Mouse (Mus musculus): ENCODE measurements around the gene Rab11fip3.
A peak's percentile ranks its signal among the peaks of the same experiment; 100 is the strongest.

Gene Rab11fip3

DNA sequence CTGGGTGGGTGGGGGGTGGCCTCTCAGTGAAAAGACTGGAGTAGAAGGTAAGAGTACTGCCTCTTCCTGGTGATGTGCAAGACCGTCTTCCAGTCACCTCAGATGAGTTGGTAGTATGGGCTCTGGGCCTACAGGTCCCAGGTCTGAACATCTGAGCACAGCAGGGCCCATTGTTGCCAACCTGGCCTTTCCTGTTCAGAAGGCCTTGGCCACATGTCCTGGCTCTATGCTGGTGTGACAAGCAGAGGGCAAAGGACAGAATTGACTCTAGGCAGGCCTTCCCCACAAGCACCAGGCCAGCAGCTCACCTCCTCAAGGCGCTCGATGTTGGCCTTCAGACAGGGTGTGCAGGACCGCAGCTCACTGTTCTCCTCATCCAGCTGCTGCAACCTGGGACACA lies 77.1 kb downstream of the Rab11fip3 start:
- DNase-seq (ENCODE audit: low read depth, low spot score), result no peak

- DNase-seq (ENCODE audit: low read depth, low spot score), result no peak
Observed at GRCm38 (mm10) chr17:25990331-25990730, 79.0 kb downstream of the Rab11fip3 start.

GRCm38 (mm10) chr17:25985306-25986294 lies 83.8 kb downstream of the Rab11fip3 start, which contains the start of gene Capn15:
Gene Capn15, minus strand, starts transcription at chr17:25985796.
- peak; percentile 99 for DNase-seq (ENCODE audit: low read depth, low spot score)

DNA sequence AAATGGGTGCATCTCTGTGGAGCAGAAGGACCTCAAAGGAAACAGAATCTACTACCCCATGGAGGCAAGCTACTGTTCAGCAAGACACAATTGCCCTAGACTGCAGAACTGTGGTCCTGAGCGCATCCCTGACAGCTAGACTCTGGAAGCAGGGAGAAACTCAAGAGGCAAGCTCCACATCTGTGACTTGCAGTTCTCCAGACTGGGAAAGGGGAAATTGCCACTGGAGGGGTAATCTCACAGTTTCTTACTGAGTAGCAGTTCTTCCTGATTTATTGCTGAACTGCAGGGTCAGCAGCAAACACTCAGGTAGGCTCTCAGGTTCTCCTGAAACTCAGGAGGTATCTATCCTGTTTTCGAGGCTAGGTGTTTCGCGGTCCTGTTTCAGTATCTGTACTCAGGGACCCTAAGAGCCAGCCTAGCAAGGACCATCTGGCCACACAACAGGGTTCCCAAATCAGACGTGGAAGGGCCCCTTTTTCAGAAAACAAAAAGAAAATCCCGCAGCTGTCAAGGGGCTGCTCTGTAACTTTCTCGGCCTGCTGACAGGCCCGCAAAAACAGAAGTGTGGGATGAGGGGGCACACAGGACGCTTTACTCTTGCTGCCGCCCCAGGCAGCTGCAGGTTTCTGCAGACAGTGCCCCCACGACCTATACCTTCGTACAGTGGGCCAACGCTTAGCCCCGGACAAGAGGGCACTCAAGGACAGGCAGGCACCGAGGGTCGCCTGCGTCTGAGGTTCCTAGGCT lies 84.6 kb downstream of the Rab11fip3 start:
- peak; percentile 43 for DNase-seq (ENCODE audit: low read depth, low spot score)

- DNase-seq (ENCODE audit: low read depth, low spot score), result no peak
Observed at GRCm38 (mm10) chr17:25984066-25984465, 85.3 kb downstream of the Rab11fip3 start.

- DNase-seq (ENCODE audit: low read depth, low spot score), result no peak
Observed at GRCm38 (mm10) chr17:25982913-25983312, 86.4 kb downstream of the Rab11fip3 start.

DNA sequence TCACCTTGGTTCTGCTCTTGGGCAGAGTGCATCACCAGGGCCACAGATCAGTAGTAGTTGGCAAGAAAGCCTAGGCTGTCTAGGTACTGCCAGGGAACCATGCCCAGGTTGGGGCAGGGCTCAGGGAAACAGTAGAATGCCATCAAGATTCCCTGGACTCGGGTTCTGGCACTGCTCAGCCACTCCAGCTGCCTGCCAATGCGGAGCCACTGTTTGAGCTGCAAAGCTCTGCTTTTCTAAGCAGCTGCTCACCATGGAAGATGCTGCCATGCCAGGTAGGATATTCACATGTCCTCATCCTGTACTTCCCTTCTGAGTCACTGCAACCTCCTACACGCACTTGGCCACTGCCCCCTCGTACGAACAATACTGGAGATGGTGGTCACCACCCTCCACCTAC lies 88.5 kb downstream of the Rab11fip3 start:
- DNase-seq (ENCODE audit: low read depth, low spot score), result no peak

DNA sequence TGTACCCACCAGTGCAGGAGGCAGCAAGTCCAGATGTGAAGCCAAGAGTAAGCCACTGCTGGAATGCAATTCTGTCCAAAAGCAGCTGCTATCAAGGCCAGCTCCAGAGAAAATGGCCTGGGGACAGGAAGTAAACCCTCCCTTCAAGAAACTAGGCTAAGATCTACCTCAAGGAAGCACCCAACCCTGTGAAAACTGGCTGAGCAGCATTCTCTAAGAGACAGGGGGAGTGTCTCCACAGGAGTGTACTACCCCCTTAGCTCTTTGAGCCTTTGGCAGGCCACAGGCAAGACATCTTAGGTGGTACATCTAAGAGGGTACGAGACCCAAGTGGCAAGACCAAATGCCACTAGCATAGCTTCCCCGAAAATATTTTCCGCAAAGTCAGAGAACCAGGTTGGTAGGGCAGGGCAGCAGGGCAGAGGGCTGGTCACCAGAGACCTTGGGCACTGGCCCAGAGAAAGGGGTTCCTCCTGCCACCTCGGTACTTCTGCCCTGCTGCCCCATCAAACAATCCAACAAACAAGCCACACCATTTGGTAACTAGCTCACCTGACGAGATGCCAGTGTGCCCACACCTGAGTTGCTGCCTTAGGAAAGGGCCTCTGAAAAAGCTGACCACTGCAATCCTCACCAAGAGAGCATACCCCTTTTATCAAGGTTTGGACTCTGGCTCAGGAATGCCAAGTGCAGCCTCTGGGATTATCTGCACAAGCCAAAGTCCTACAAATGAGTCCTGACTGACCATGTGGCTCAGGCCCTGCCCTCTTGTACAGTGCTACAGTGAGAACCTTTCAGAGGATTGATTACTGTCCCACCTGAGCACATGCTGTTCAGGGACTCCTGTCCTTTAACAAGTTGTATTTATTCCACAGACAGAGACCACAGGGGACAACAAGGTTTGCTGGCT lies 89.3 kb downstream of the Rab11fip3 start:
- DNase-seq (ENCODE audit: low read depth, low spot score), result no peak

DNA sequence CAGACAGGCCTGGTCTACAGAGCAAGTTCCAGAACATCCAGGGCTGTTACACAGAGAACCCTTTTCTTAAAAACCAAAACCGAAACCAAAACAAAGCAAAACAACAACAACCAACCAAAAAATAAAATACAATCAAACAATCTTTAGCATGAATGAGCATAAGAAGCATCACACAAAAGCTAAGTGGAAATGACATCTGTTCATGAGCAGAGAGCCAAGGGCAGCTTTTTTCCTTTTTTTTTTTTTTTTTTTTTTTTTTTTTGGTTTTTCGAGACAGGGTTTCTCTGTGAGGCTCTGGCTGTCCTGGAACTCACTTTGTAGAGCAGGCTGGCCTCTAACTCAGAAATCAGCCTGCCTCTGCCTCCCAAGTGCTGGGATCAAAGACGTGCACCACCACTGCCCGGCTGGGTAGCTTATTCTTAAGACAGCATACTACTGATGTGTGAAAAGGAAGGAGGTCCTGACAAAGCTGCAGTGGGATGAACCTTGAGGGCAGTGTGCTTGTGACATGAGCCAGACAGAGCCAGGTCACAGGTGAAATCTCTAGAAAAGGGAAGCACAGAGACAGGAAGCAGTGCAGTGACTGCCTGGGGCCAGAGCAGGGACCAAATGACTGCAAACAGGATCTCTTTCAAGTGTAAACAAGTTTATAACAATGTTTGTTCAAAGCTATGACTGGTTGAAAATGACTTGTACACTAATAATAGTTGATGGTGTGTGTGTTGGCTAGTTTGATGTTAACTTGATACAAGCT lies 98.2 kb downstream of the Rab11fip3 start:
- DNase-seq (ENCODE audit: low read depth, low spot score), result no peak

DNA sequence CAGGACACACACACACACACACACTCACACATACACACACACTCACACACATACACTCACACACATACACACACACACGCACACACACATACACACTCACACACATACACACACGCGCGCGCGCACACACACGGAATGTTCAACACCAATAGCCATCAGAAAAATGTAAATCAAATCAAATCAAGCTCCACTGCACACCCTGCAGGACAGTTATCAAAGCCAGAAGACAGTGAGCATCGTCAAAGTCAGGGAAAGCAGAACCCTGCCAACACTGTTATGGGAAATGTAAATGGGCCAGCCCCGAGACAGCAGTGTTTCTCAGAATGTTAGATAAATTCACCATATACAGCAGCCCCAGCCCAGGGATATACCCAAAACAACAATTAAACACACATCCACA lies 98.9 kb downstream of the Rab11fip3 start:
- peak; percentile 33 for DNase-seq (ENCODE audit: low read depth, low spot score)

- no peak for DNase-seq (ENCODE audit: low read depth, low spot score)
Observed at GRCm38 (mm10) chr17:25968176-25968575, 101.2 kb downstream of the Rab11fip3 start.

- peak; percentile 34 for DNase-seq (ENCODE audit: low read depth, low spot score)
Observed at GRCm38 (mm10) chr17:25967652-25968051, 101.7 kb downstream of the Rab11fip3 start.

DNA sequence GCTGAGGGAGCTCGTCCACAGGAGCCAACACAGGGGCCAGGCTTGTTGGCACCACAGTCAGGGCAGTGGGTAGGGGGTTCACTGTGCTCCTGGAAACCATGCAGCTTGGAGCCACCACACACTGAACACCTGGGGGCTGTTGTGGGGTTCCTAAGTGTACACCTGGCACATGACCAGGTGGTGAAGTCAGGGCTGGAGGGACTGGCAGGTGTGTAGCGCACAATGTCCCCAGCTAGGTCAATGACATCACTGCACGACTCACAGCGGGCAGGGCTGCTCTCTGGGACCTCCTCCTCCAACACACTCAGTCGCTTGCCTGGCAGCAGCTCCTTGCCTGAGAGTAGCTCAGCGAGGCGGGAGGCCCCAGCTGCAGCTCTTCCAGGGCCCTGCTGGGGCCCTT lies 105.1 kb downstream of the Rab11fip3 start:
- no peak for DNase-seq (ENCODE audit: low read depth, low spot score)

DNA sequence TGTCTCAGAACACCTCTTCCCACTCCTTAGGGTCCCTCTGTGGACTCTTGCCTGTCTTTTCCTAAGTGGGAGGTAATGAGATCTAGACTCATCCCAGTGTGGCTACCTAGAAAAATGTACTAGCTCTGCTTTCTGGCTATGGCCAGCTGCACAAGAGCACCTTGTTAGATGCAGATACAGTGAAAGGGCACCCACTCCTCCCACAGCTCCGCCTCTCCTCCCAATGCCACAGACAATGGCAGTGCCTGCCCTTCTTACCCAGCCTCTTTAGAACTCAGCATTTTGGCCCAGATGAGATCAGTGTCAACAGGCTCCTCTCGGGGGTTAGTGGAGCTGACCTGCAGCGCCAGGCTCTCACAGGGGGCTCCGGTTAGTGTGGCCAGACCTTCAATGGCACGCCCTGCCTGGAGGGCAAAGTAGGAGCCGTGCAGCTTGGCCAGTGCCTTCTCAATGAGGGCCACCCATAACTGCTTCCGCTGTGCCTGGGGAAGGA lies 106.9 kb downstream of the Rab11fip3 start:
- no peak for DNase-seq (ENCODE audit: low read depth, low spot score)

DNA sequence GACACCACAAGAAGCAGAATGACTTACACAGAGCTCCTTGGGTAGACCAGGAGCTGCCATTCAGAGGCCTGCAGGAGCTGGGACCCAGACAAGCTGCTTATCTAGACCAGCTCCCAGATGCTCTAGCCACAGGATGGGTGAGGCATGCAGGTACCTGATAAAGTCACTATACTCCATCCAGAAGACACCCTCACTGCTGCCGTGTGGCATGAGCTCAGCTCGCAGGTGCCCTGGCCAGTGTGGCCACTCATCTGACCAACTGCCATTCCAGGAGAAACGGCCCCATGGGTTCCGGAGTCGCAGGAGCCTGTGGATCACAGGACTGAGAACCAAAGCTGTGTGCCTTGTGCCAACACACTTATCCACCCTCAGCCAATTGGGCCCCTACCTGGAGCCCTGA lies 107.8 kb downstream of the Rab11fip3 start:
- DNase-seq (ENCODE audit: low read depth, low spot score), result no peak

GRCm38 (mm10) chr17:25959630-25960467 lies 109.5 kb downstream of the Rab11fip3 start:
- no peak for DNase-seq (ENCODE audit: low read depth, low spot score)

DNA sequence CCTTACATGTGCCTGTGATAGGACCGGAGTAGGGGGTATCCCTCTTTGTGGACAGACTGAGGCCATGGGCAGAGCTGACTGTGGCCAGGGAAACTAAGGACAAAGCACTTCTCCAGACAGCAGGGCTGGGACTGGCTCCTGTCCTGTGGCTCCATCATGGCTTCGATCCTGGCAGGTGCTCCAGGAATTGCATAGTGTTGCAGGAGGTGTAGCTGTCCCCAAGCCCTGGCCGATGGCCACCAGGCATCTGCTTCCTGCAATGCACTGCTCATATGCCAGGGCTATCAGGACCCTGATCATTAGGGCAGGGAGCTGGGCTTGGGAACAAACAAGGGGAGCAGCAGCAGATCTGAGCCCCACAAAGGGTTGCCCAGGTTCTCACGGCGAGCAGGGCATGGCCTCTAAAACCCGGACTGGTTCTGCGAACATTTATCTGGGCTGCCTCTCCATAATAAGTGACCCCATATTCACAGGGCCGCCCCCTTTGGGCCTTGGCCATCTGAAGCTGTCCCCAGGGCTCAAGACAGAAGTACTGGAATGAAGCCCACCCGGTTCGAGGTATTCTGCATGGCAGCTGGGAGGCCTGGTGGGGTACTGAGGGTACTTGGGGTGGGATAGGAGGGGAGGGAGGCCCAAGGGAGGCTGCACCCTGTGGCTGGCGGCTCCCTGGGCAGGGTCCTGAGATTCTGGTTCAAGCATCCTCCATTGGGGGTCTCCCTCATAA lies 110.4 kb downstream of the Rab11fip3 start:
- DNase-seq (ENCODE audit: low read depth, low spot score), result no peak

DNA sequence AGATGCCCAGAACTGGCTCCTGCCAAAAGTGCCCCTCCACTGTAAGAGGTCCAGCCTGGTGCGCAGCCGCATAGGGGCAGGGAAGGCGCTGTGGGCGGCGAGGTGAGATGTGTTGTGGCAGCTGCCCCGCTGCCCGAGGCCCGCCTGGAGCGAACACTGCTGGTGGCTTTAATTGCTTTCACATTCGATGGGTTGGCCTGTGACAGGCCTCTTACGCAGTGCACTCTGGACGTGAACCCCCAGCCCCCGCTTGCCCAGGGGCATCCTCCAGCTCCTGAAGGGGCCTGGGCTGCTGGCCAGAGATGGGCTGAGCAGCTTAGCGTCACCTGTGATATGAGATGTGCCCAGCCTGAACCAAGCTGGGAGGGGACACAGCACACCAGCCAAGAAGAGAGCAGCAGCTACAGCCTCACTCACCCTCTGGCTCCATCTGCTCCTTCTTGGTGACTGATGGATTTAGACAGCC lies 111.7 kb downstream of the Rab11fip3 start:
- DNase-seq (ENCODE audit: low read depth, low spot score), result no peak

DNA sequence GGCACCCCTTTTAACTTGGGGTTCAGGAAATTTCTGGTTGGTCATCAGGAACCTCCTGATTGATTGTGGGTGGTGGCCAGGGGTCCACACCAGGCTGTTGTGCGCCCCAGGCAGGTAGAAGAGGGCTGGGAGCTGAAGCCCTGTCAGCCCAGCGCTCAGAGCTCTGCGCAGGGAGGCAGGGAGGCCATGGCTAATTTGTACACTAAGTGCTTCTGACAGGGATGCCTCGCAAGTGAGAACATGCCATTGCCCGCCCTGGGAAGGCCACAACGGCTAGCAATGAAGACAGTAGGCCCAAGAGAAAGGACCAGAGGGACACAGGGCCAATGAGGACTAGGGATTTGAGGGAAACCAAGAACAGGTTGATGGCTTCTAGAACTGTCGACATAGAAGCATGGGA lies 112.7 kb downstream of the Rab11fip3 start:
- DNase-seq (ENCODE audit: low read depth, low spot score), result no peak

All from 3T3-L1 (cell line).